Mouse (Mus musculus) intestine, embryonic 16.5 days (tissue): ENCODE results near the gene Acsl3. TPM values are rescaled to one million over a fixed set of nuclear protein-coding genes. Genes with fewer than 3 reads are reported as not detected.

ENCODE experiments used
- ATAC-seq: fragments of 200-750 bp; cut with Nextera tagmentation; 2 replicates; pipeline ENCODE4 v1.8.0; 2017; ENCODE audit warnings: moderate TSS enrichment, moderate library complexity
- H3K27ac ChIP-seq: fragments of 300-500 bp; sonication (generic); 2 replicates; pipeline ENCODE4 v1.5.1; 2014; ENCODE audit warnings: mild to moderate bottlenecking, low read length
- H3K27me3 ChIP-seq: fragments of 300-500 bp; sonication (generic); replicated peaks from 2 replicates; pipeline ENCODE4 v1.6.1; 2014; ENCODE audit warnings: low read length, control low read depth, mixed read lengths; ENCODE audit not compliant: control insufficient read depth, insufficient read depth
- H3K36me3 ChIP-seq: fragments of 300-500 bp; sonication (generic); 2 replicates; pipeline ENCODE4 v1.6.1; 2014; ENCODE audit warnings: low read length, control low read depth; ENCODE audit not compliant: control insufficient read depth, insufficient read depth
- H3K4me1 ChIP-seq: fragments of 300-500 bp; sonication (generic); 2 replicates; pipeline ENCODE4 v1.6.1; 2014; ENCODE audit warnings: low read length, control low read depth, mixed read lengths; ENCODE audit not compliant: control insufficient read depth, insufficient read depth
- H3K4me2 ChIP-seq: fragments of 300-500 bp; sonication (generic); 2 replicates; pipeline ENCODE4 v1.6.1; 2014; ENCODE audit warnings: low read depth, low read length, control low read depth
- H3K4me3 ChIP-seq: fragments of 300-500 bp; sonication (generic); 2 replicates; pipeline ENCODE4 v1.5.1; 2014; ENCODE audit warnings: mild to moderate bottlenecking, low read length
- H3K9ac ChIP-seq: fragments of 300-500 bp; sonication (generic); 2 replicates; pipeline ENCODE4 v1.6.1; 2014; ENCODE audit warnings: low read depth, low read length
- H3K9me3 ChIP-seq: fragments of 300-500 bp; sonication (generic); 2 replicates; pipeline ENCODE4 v1.6.1; 2016; ENCODE audit warnings: low read length, control low read depth; ENCODE audit not compliant: control insufficient read depth
- WGBS: fragments of 180-500 bp; shearing (Covaris S2); extraction: QIAGEN DNeasy Blood & Tissue Kit; methylation state at CpG from one replicate; pipeline ENCODE4 v1.1.7; 2014; 5-methylcytosine and 5-hydroxymethylcytosine counted together
- polyA plus RNA-seq: library from polyadenylated mRNA; unstranded; fragments of >200 nt; fragmentation: Nextera tagmentation; extraction: Ambion mirVana; gene quantifications from 2 replicates; pipeline ENCODE4 v1.2.1, GENCODE M21; 2015

The Acsl3 gene
- polyA plus RNA-seq, 1 experiment from 2014 or later = 93.5 TPM

GRCm38 (mm10) chr1:78666585-78666984 lies 9.0 kb downstream of the Acsl3 start:
- no peak overlapping the region for H3K9ac ChIP-seq
- peaks cover 5% of the 10 kb centered on the region; the same call in 1 of the 2 replicates for H3K36me3 ChIP-seq
- H3K9me3 ChIP-seq = no peaks in the 10 kb centered on the region
- peaks cover under 1% of the 10 kb centered on the region; the same call in 1 of the 2 replicates for H3K4me1 ChIP-seq
- no peak overlapping the region for H3K4me2 ChIP-seq
- H3K27me3 ChIP-seq = no peaks in the 10 kb centered on the region
- no peak overlapping the region for H3K4me3 ChIP-seq
- H3K27ac ChIP-seq = no peak overlapping the region
- no peak for ATAC-seq
- WGBS = 95% methylated on average over 1 of the region's 1 CpGs

GRCm38 (mm10) chr1:78682291-78682690 lies 24.7 kb downstream of the Acsl3 start:
- Histone ChIP-seq H3K4me3 (no peak overlapping the region), H3K9me3 (no peaks in the 10 kb centered on the region), H3K27me3 (no peaks in the 10 kb centered on the region), H3K27ac (no peak overlapping the region), H3K9ac (no peak overlapping the region), H3K4me2 (no peak overlapping the region), H3K36me3 (no peaks in the 10 kb centered on the region), H3K4me1 (no peaks in the 10 kb centered on the region)
- 90% methylated on average over 3 of the region's 3 CpGs for WGBS
- no peak for ATAC-seq

GRCm38 (mm10) chr1:78684128-78684527 lies 26.5 kb downstream of the Acsl3 start:
- H3K9ac ChIP-seq = no peak overlapping the region
- no peaks in the 10 kb centered on the region for H3K4me1 ChIP-seq
- no peak overlapping the region for H3K4me3 ChIP-seq
- no peaks in the 10 kb centered on the region; the same call in 1 of the 2 replicates for H3K36me3 ChIP-seq
- no peaks in the 10 kb centered on the region for H3K9me3 ChIP-seq
- no peak for ATAC-seq
- no peaks in the 10 kb centered on the region for H3K27me3 ChIP-seq
- WGBS = 88% methylated on average over 8 of the region's 8 CpGs
- no peak overlapping the region for H3K4me2 ChIP-seq
- H3K27ac ChIP-seq = no peak overlapping the region

- Histone ChIP-seq H3K4me3 (no peak overlapping the region), H3K27ac (no peak overlapping the region), H3K27me3 (no peaks in the 10 kb centered on the region), H3K9me3 (no peaks in the 10 kb centered on the region), H3K4me1 (no peaks in the 10 kb centered on the region), H3K36me3 (peaks cover 1% of the 10 kb centered on the region; the same call in 1 of the 2 replicates), H3K4me2 (no peak overlapping the region), H3K9ac (no peak overlapping the region)
- no peak for ATAC-seq
Measured at GRCm38 (mm10) chr1:78686872-78687271, 29.2 kb downstream of the Acsl3 start.

GRCm38 (mm10) chr1:78688149-78688548 lies 30.5 kb downstream of the Acsl3 start:
- H3K9ac ChIP-seq = no peak overlapping the region
- no peaks in the 10 kb centered on the region for H3K9me3 ChIP-seq
- H3K36me3 ChIP-seq = peaks cover 6% of the 10 kb centered on the region; the same call in 1 of the 2 replicates
- no peak overlapping the region for H3K27ac ChIP-seq
- no peaks in the 10 kb centered on the region for H3K27me3 ChIP-seq
- no peak overlapping the region for H3K4me3 ChIP-seq
- ATAC-seq = no peak
- H3K4me2 ChIP-seq = no peak overlapping the region
- 86% methylated on average over 7 of the region's 7 CpGs for WGBS
- H3K4me1 ChIP-seq = no peaks in the 10 kb centered on the region

- no peaks in the 10 kb centered on the region for H3K4me1 ChIP-seq
- H3K36me3 ChIP-seq = peaks cover 15% of the 10 kb centered on the region; the same call in 1 of the 2 replicates
Measured at GRCm38 (mm10) chr1:78694503-78695258, 37.1 kb downstream of the Acsl3 start.

GRCm38 (mm10) chr1:78696305-78696704 lies 38.7 kb downstream of the Acsl3 start:
- Histone ChIP-seq H3K9me3 (no peaks in the 10 kb centered on the region), H3K27ac (no peak overlapping the region), H3K9ac (no peak overlapping the region), H3K4me2 (no peak overlapping the region), H3K27me3 (no peaks in the 10 kb centered on the region), H3K36me3 (peaks cover 15% of the 10 kb centered on the region; the same call in 1 of the 2 replicates), H3K4me3 (no peak overlapping the region), H3K4me1 (no peaks in the 10 kb centered on the region)
- WGBS = 81% methylated on average over 2 of the region's 2 CpGs
- no peak for ATAC-seq

More at GRCm38 (mm10) chr1:78694503-78695258, 37.1 kb downstream of the Acsl3 start:
- no peak for ATAC-seq
- no peak overlapping the region for H3K9ac ChIP-seq
- H3K9me3 ChIP-seq = no peaks in the 10 kb centered on the region
- no peak overlapping the region for H3K4me3 ChIP-seq
- no peaks in the 10 kb centered on the region for H3K27me3 ChIP-seq
- 89% methylated on average over 9 of the region's 9 CpGs for WGBS
- H3K4me2 ChIP-seq = no peak overlapping the region
- no peak overlapping the region for H3K27ac ChIP-seq

GRCm38 (mm10) chr1:78696903-78697302 lies 39.3 kb downstream of the Acsl3 start:
- H3K9me3 ChIP-seq = no peaks in the 10 kb centered on the region
- H3K27me3 ChIP-seq = no peaks in the 10 kb centered on the region
- 78% methylated on average over 5 of the region's 5 CpGs for WGBS
- no peak overlapping the region for H3K4me3 ChIP-seq
- peaks cover 14% of the 10 kb centered on the region; the same call in 1 of the 2 replicates for H3K36me3 ChIP-seq
- no peaks in the 10 kb centered on the region for H3K4me1 ChIP-seq
- no peak overlapping the region for H3K27ac ChIP-seq
- peak; percentile 60 for ATAC-seq
- no peak overlapping the region for H3K9ac ChIP-seq
- no peak overlapping the region for H3K4me2 ChIP-seq

GRCm38 (mm10) chr1:78698138-78698537 lies 40.5 kb downstream of the Acsl3 start:
- ATAC-seq = no peak
- Histone ChIP-seq H3K27me3 (no peaks in the 10 kb centered on the region), H3K36me3 (peaks cover 9% of the 10 kb centered on the region; the same call in 1 of the 2 replicates), H3K4me2 (no peak overlapping the region), H3K27ac (no peak overlapping the region), H3K4me1 (no peaks in the 10 kb centered on the region), H3K9me3 (no peaks in the 10 kb centered on the region), H3K9ac (no peak overlapping the region), H3K4me3 (no peak overlapping the region)
- WGBS = 67% methylated on average over 6 of the region's 6 CpGs
